Mouse (Mus musculus): ENCODE measurements around the gene Edem3. TPM values are rescaled to one million over a fixed set of nuclear protein-coding genes. Genes with fewer than 3 reads are reported as not detected.
"Not testable (repeated sequence)": the region's sequence is repeated elsewhere in the genome, so short reads cannot be mapped to it uniquely, and the experiment has no call there.

Edem3 gene
- polyA plus RNA-seq, 1 experiment from 2014 or later, result 31.0 TPM

DNA sequence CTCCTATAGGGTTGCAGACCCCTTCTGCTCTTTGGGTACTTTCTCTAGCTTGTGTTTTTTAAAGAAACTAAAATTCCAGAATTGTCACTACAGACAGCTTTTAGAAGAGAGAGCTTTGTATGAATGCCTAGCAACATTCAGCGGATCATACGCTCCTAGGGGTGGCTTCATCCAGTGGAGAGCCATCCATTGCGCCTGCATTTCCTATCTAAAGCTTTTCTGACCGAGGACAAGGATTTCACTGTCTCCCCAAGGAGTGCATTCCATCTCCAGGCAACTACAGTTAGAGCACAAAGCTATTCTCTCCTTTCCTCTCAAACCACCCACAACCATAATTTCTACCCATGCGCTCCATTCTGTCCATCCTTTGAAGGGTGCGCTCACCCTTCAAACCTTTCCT lies 28.8 kb upstream of the Edem3 start:
- no peak overlapping the region for H3K4me3 ChIP-seq (replicated peaks; ENCODE audit: low read depth, low read length)
- no peak overlapping the region for H3K4me2 ChIP-seq (ENCODE audit: low read length)
- WGBS, result 87% methylated on average over 6 of the region's 6 CpGs
- ATAC-seq (ENCODE audit: low FRiP score, low TSS enrichment) (no peak), DNase-seq (no peak)
- H3K9ac ChIP-seq (replicated peaks; ENCODE audit: low read length), result no peak overlapping the region
- no peaks in the 10 kb centered on the region for H3K36me3 ChIP-seq (ENCODE audit: control insufficient read depth, insufficient read depth, low read length)
- H3K27ac ChIP-seq (replicated peaks; ENCODE audit: low read depth, low read length), result no peak overlapping the region
- peaks cover 2% of the 10 kb centered on the region; the same call in 1 of the 2 replicates for H3K4me1 ChIP-seq (ENCODE audit: control insufficient read depth, insufficient read depth, low read length)
- H3K9me3 ChIP-seq (ENCODE audit: control insufficient read depth, low read length), result no peaks in the 10 kb centered on the region
- H3K27me3 ChIP-seq (ENCODE audit: control insufficient read depth, insufficient read depth, low read length), result no peaks in the 10 kb centered on the region

DNA sequence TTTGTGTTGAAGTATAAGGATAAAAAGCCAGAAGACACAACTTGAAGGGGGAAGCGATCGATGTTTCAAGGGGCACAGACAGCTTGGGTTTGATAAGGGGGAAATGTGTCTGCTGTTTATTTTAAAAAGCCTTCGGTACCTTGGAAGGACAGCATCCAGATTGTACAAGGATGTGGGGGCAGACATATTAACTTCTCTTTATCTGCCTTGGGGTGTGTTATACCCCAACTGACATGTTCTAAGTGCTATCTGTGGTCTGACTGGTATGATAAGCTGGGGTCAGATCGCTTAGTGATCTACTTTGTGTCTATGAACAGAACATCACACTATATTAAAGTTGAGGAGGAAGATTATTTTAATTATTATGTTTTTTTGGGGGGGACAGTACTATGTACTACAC lies 27.0 kb upstream of the Edem3 start:
- DNase-seq (no peak), ATAC-seq (ENCODE audit: low FRiP score, low TSS enrichment) (no peak)
- no peaks in the 10 kb centered on the region for H3K27me3 ChIP-seq (ENCODE audit: control insufficient read depth, insufficient read depth, low read length)
- no peak overlapping the region for H3K27ac ChIP-seq (replicated peaks; ENCODE audit: low read depth, low read length)
- no peaks in the 10 kb centered on the region for H3K4me1 ChIP-seq (ENCODE audit: control insufficient read depth, insufficient read depth, low read length)
- no peaks in the 10 kb centered on the region for H3K36me3 ChIP-seq (ENCODE audit: control insufficient read depth, insufficient read depth, low read length)
- 97% methylated on average over 4 of the region's 4 CpGs for WGBS
- H3K9ac ChIP-seq (replicated peaks; ENCODE audit: low read length), result no peak overlapping the region
- H3K4me3 ChIP-seq (replicated peaks; ENCODE audit: low read depth, low read length), result no peak overlapping the region
- no peak overlapping the region for H3K4me2 ChIP-seq (ENCODE audit: low read length)
- H3K9me3 ChIP-seq (ENCODE audit: control insufficient read depth, low read length), result no peaks in the 10 kb centered on the region

DNA sequence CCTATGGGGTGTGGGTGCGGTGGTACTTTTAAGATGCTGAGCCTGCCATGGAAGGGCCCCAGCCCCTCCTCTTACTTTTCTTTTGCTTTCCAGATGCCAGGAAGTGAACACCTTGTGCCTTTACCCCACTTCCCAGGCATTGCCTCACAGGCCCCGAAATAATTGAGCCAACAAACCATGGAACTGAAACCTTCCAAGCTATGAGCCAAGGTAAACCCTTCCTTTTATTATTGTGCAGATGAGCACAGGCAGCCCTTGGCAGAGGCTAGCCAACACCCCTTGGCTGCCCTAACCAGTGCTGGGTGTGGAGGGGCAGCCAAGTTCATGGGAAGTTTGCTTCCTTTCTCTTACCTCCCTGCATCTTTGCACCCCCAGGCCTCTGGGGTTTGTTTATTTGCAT lies 18.0 kb upstream of the Edem3 start:
- no peak overlapping the region for H3K4me3 ChIP-seq (replicated peaks; ENCODE audit: low read depth, low read length)
- H3K9me3 ChIP-seq (ENCODE audit: control insufficient read depth, low read length), result no peaks in the 10 kb centered on the region
- no peaks in the 10 kb centered on the region for H3K4me1 ChIP-seq (ENCODE audit: control insufficient read depth, insufficient read depth, low read length)
- no peak overlapping the region for H3K27ac ChIP-seq (replicated peaks; ENCODE audit: low read depth, low read length)
- WGBS, result 84% methylated on average over 2 of the region's 2 CpGs
- no peak overlapping the region for H3K4me2 ChIP-seq (ENCODE audit: low read length)
- no peaks in the 10 kb centered on the region for H3K27me3 ChIP-seq (ENCODE audit: control insufficient read depth, insufficient read depth, low read length)
- ATAC-seq (ENCODE audit: low FRiP score, low TSS enrichment) (no peak), DNase-seq (no peak)
- H3K36me3 ChIP-seq (ENCODE audit: control insufficient read depth, insufficient read depth, low read length), result no peaks in the 10 kb centered on the region
- H3K9ac ChIP-seq (replicated peaks; ENCODE audit: low read length), result no peak overlapping the region

DNA sequence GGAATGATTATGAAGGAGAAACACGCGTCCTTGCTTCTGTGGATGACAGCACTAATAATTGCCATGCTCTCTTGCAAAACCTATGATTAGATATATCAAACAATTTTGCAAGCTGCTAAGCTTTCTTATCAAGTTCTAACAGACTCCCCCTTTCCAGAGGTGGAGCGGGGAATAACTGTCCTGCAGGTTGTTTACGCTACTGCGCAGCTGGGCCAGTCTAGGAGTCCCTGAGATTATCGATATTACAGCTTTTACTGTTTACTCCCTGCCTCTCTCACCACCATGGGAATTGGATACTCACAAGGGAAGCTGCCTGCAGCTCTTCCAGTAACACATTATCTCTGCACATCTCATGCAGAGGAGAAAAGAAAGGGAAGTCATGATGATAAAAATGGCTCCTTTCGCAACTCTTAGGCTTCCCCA lies 14.0 kb upstream of the Edem3 start:
- Histone ChIP-seq H3K9ac (replicated peaks; ENCODE audit: low read length) (no peak overlapping the region), H3K4me3 (replicated peaks; ENCODE audit: low read depth, low read length) (no peak overlapping the region), H3K36me3 (ENCODE audit: control insufficient read depth, insufficient read depth, low read length) (no peaks in the 10 kb centered on the region), H3K4me1 (ENCODE audit: control insufficient read depth, insufficient read depth, low read length) (no peaks in the 10 kb centered on the region), H3K27me3 (ENCODE audit: control insufficient read depth, insufficient read depth, low read length) (no peaks in the 10 kb centered on the region), H3K4me2 (ENCODE audit: low read length) (no peak overlapping the region), H3K9me3 (ENCODE audit: control insufficient read depth, low read length) (no peaks in the 10 kb centered on the region), H3K27ac (replicated peaks; ENCODE audit: low read depth, low read length) (no peak overlapping the region)
- 89% methylated on average over 7 of the region's 7 CpGs for WGBS
- ATAC-seq (ENCODE audit: low FRiP score, low TSS enrichment) (no peak), DNase-seq (no peak)

DNA sequence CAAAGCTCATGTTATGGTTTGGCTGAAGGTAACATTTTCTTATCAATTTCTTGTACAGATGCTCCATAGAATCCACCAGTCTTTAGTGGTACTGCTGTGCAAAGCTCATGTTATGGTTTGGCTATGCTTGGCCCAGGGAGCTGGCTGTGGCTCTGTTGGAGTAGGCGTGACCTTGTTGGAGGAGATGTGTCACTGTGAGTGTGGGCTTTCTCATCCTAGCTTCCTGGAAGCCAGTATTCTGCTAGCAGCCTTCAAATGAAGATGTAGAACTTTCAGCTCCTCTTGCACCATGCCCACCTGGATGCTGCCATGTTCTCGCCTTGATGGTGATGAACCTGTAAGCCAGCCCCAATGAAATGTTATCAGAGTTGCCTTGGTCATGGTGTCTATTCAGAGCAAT lies 5.3 kb upstream of the Edem3 start:
- H3K27ac ChIP-seq (replicated peaks; ENCODE audit: low read depth, low read length); ATAC-seq (ENCODE audit: low FRiP score, low TSS enrichment); DNase-seq; H3K4me2 ChIP-seq (ENCODE audit: low read length); H3K9me3 ChIP-seq (ENCODE audit: control insufficient read depth, low read length); H3K9ac ChIP-seq (replicated peaks; ENCODE audit: low read length); H3K4me3 ChIP-seq (replicated peaks; ENCODE audit: low read depth, low read length); H3K27me3 ChIP-seq (ENCODE audit: control insufficient read depth, insufficient read depth, low read length); H3K36me3 ChIP-seq (ENCODE audit: control insufficient read depth, insufficient read depth, low read length); H3K4me1 ChIP-seq (ENCODE audit: control insufficient read depth, insufficient read depth, low read length): not testable (repeated sequence)
- WGBS, result 93% methylated on average over 2 of the region's 2 CpGs

DNA sequence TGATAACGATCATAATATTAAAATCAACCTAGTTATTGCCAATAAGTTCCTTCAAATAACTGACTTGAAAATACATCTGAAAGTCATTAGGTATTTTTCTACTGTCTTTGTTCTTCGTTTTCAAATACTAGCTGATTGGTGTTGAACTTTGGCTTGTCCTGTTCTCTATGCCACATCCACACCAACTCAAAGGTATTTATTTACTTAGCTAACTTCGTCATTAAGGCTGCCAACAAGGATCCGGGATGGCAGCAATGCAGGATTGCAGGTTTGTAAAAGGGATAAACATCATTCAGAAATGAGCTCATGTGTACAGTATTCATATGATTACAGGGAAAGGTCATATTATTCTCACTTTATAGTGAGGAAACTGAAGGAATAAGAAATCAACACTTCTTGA lies 2.2 kb upstream of the Edem3 start:
- Histone ChIP-seq H3K9ac (replicated peaks; ENCODE audit: low read length) (no peak overlapping the region), H3K4me2 (ENCODE audit: low read length) (no peak overlapping the region), H3K9me3 (ENCODE audit: control insufficient read depth, low read length) (no peaks in the 10 kb centered on the region), H3K27ac (replicated peaks; ENCODE audit: low read depth, low read length) (no peak overlapping the region), H3K27me3 (ENCODE audit: control insufficient read depth, insufficient read depth, low read length) (no peaks in the 10 kb centered on the region), H3K4me1 (ENCODE audit: control insufficient read depth, insufficient read depth, low read length) (peaks cover 8% of the 10 kb centered on the region), H3K4me3 (replicated peaks; ENCODE audit: low read depth, low read length) (no peak overlapping the region), H3K36me3 (ENCODE audit: control insufficient read depth, insufficient read depth, low read length) (no peaks in the 10 kb centered on the region)
- DNase-seq, result no peak
- no peak for ATAC-seq (ENCODE audit: low FRiP score, low TSS enrichment)
- WGBS, result 85% methylated on average over 4 of the region's 4 CpGs

DNA sequence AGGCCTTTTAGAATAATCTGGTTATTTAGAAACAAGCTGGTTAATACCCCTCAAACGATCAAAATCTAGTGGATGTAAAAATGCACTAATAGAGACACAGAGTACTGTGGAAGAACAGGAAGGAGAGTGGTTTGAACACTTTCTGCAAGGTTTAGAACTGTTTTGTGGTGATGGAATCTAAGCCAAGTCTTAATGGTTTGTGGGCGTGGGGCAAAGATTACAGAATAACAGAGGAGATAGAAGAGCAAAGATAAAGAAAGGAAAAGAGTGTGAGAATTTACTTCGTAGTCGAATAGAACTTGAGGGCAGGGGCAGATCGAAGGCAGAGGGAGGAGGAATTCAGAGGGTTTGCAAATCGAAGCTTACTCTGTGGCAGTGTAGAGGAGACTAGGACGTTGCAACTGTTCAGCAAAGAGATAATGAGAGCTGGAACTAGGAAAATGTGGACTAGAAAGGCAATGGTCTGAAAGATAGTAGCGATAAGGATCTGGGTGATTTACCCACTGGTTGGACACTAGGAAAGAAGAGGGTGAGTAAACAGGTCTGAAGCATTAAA lies 1.7 kb upstream of the Edem3 start:
- Histone ChIP-seq H3K36me3 (ENCODE audit: control insufficient read depth, insufficient read depth, low read length) (no peaks in the 10 kb centered on the region), H3K4me1 (ENCODE audit: control insufficient read depth, insufficient read depth, low read length) (peaks cover 8% of the 10 kb centered on the region), H3K4me2 (ENCODE audit: low read length) (no peak overlapping the region), H3K4me3 (replicated peaks; ENCODE audit: low read depth, low read length) (no peak overlapping the region), H3K9me3 (ENCODE audit: control insufficient read depth, low read length) (no peaks in the 10 kb centered on the region), H3K9ac (replicated peaks; ENCODE audit: low read length) (no peak overlapping the region), H3K27ac (replicated peaks; ENCODE audit: low read depth, low read length) (no peak overlapping the region), H3K27me3 (ENCODE audit: control insufficient read depth, insufficient read depth, low read length) (no peaks in the 10 kb centered on the region)
- DNase-seq (no peak), ATAC-seq (ENCODE audit: low FRiP score, low TSS enrichment) (no peak)
- WGBS, result 85% methylated on average over 8 of the region's 8 CpGs

DNA sequence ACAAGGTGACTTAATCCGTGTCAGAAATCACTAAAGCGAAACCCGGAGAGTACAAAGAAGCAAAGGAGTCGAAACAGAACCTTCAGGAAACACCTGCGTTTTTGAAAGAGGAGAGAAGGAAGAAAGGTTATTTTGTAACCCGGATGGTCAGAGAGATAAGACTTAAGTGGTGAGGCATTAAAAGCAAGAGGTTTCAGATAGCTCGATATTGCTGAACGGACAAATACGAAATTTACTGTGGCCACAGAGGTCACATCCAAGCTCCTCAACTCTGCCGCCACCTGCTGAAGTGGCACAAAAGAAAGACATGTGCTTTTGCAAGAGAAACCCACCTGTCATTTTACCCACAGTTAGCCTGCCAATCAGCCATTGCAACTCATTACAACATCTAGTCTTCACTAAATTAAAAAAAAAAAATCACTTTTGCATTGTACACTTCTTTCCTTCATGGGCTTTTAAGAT lies 1.1 kb upstream of the Edem3 start:
- no peaks in the 10 kb centered on the region for H3K36me3 ChIP-seq (ENCODE audit: control insufficient read depth, insufficient read depth, low read length)
- DNase-seq, result no peak
- H3K27ac ChIP-seq (replicated peaks; ENCODE audit: low read depth, low read length), result no peak overlapping the region
- WGBS, result 76% methylated on average over 10 of the region's 10 CpGs
- H3K4me2 ChIP-seq (ENCODE audit: low read length), result peak overlapping the region; percentile 55
- H3K4me3 ChIP-seq (replicated peaks; ENCODE audit: low read depth, low read length), result peak overlapping the region; percentile 86; the same call in 1 of the 2 replicates
- no peak overlapping the region for H3K9ac ChIP-seq (replicated peaks; ENCODE audit: low read length)
- peaks cover 8% of the 10 kb centered on the region for H3K4me1 ChIP-seq (ENCODE audit: control insufficient read depth, insufficient read depth, low read length)
- no peaks in the 10 kb centered on the region for H3K9me3 ChIP-seq (ENCODE audit: control insufficient read depth, low read length)
- no peak for ATAC-seq (ENCODE audit: low FRiP score, low TSS enrichment)
- H3K27me3 ChIP-seq (ENCODE audit: control insufficient read depth, insufficient read depth, low read length), result no peaks in the 10 kb centered on the region

DNA sequence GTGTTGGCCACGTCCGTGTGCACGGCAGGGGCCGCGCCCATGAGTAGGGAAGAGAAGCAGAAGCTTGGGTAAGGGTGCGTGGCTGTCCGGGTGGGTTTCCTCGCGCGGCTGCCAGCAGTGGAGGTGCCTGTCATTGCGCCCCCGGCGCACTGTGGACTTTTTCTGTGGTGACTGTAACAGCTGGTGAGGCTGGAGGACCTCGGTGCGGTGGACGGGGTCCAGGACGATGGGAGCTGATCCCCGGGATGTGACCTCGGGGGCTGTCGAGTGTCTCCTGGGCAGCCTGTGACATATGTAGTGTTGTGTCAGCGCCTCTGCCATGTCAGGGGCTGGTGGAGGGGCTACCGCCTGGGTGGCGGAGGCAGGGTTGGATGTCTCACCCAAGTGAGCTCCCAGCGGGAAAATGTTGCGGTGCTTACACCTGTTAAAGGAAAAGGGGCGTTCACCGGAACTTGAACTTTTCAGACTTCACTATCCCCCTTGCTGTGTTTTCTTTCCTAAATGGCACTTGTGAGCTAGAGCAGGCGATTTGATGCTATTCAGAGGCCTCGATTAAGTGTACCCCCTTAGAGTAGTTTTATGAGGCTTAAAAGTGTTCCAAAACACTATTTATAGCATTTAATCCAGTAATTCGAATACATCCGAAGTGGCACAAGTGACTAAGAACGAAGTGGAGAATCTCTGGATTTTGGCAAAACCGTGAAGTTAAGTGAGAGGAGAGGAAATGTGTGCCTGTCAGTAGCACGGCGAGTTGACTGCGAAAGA lies 671 bp downstream of the Edem3 start:
- 6% methylated on average over 36 of the region's 36 CpGs for WGBS
- peaks cover 8% of the 10 kb centered on the region for H3K4me1 ChIP-seq (ENCODE audit: control insufficient read depth, insufficient read depth, low read length)
- peak overlapping the region; percentile 97 for H3K4me2 ChIP-seq (ENCODE audit: low read length)
- H3K36me3 ChIP-seq (ENCODE audit: control insufficient read depth, insufficient read depth, low read length), result peaks cover 8% of the 10 kb centered on the region
- H3K9me3 ChIP-seq (ENCODE audit: control insufficient read depth, low read length), result no peaks in the 10 kb centered on the region
- H3K27me3 ChIP-seq (ENCODE audit: control insufficient read depth, insufficient read depth, low read length), result no peaks in the 10 kb centered on the region
- peak overlapping the region; percentile 73 for H3K9ac ChIP-seq (replicated peaks; ENCODE audit: low read length)
- peak overlapping the region; percentile 86 for H3K4me3 ChIP-seq (replicated peaks; ENCODE audit: low read depth, low read length)
- peak overlapping the region; percentile 88 for H3K27ac ChIP-seq (replicated peaks; ENCODE audit: low read depth, low read length)
- DNase-seq (no peak), ATAC-seq (ENCODE audit: low FRiP score, low TSS enrichment) (no peak; the same call in 1 of the 2 replicates)
